Mouse (Mus musculus): ENCODE data around the gene Cln5. TPM values are rescaled to one million over a fixed set of nuclear protein-coding genes. Genes with fewer than 3 reads are reported as not detected.
A peak's percentile ranks its signal among the peaks of the same experiment; 100 is the strongest.

Cln5 gene
- polyA plus RNA-seq (2014; fragmentation: Nextera tagmentation; extraction: Ambion mirVana) = 30.9 and 34.4 TPM in 2 replicates

- Histone ChIP-seq H3K27me3 (replicated peaks; ENCODE audit: control insufficient read depth, insufficient read depth, low read length) (no peaks in the 10 kb centered on the region), H3K27ac (ENCODE audit: low read depth) (peak within 1 kb of the TSS; percentile 78), H3K9ac (ENCODE audit: low read length) (peak within 1 kb of the TSS; percentile 68), H3K4me1 (replicated peaks; ENCODE audit: control insufficient read depth, insufficient read depth, low read length) (no peaks in the 10 kb centered on the region), H3K9me3 (ENCODE audit: control insufficient read depth, low read length) (no peaks in the 10 kb centered on the region), H3K4me3 (ENCODE audit: low read depth, low read length) (peak within 1 kb of the TSS; percentile 67), H3K4me2 (ENCODE audit: low read length) (peak within 1 kb of the TSS; percentile 93), H3K36me3 (ENCODE audit: control insufficient read depth, insufficient read depth, low read length) (peaks cover 19% of the 10 kb centered on the region)
- DNase-seq (ENCODE audit: low spot score) (peak; percentile 92), ATAC-seq (replicated peaks; ENCODE audit: low FRiP score, low TSS enrichment, low read depth) (peak; percentile 97)
- WGBS = under 1% methylated on average over 64 of the region's 65 CpGs
These were observed at the start of gene Cln5 for GRCm38 (mm10) chr14:103069864-103070611. Gene Cln5 (plus strand): TSS chr14:103070216.

- Histone ChIP-seq H3K4me3 (ENCODE audit: low read depth, low read length) (no peak overlapping the region), H3K36me3 (ENCODE audit: control insufficient read depth, insufficient read depth, low read length) (no peaks in the 10 kb centered on the region), H3K9me3 (ENCODE audit: control insufficient read depth, low read length) (no peaks in the 10 kb centered on the region), H3K4me2 (ENCODE audit: low read length) (no peak overlapping the region), H3K27ac (ENCODE audit: low read depth) (no peak overlapping the region), H3K4me1 (replicated peaks; ENCODE audit: control insufficient read depth, insufficient read depth, low read length) (no peaks in the 10 kb centered on the region), H3K27me3 (replicated peaks; ENCODE audit: control insufficient read depth, insufficient read depth, low read length) (no peaks in the 10 kb centered on the region), H3K9ac (ENCODE audit: low read length) (no peak overlapping the region)
- WGBS = 84% methylated on average over 2 of the region's 2 CpGs
- no peak for ATAC-seq (replicated peaks; ENCODE audit: low FRiP score, low TSS enrichment, low read depth)
- DNase-seq (ENCODE audit: low spot score) = no peak
These were observed 40.8 kb upstream of the Cln5 start for GRCm38 (mm10) chr14:103029203-103029602.

GRCm38 (mm10) chr14:103033271-103033823 is 36.7 kb upstream of the Cln5 start:
- 58% methylated on average over 10 of the region's 10 CpGs for WGBS
- Histone ChIP-seq H3K4me2 (ENCODE audit: low read length) (no peak overlapping the region), H3K27ac (ENCODE audit: low read depth) (no peak overlapping the region), H3K4me3 (ENCODE audit: low read depth, low read length) (no peak overlapping the region), H3K36me3 (ENCODE audit: control insufficient read depth, insufficient read depth, low read length) (no peaks in the 10 kb centered on the region), H3K27me3 (replicated peaks; ENCODE audit: control insufficient read depth, insufficient read depth, low read length) (no peaks in the 10 kb centered on the region), H3K9ac (ENCODE audit: low read length) (no peak overlapping the region), H3K9me3 (ENCODE audit: control insufficient read depth, low read length) (no peaks in the 10 kb centered on the region), H3K4me1 (replicated peaks; ENCODE audit: control insufficient read depth, insufficient read depth, low read length) (no peaks in the 10 kb centered on the region)
- ATAC-seq (replicated peaks; ENCODE audit: low FRiP score, low TSS enrichment, low read depth) (no peak), DNase-seq (ENCODE audit: low spot score) (no peak)

GRCm38 (mm10) chr14:103034076-103034475 is 35.9 kb upstream of the Cln5 start:
- H3K4me1 ChIP-seq (replicated peaks; ENCODE audit: control insufficient read depth, insufficient read depth, low read length) = no peaks in the 10 kb centered on the region
- H3K4me2 ChIP-seq (ENCODE audit: low read length) = no peak overlapping the region
- no peak overlapping the region for H3K9ac ChIP-seq (ENCODE audit: low read length)
- no peak overlapping the region for H3K4me3 ChIP-seq (ENCODE audit: low read depth, low read length)
- no peaks in the 10 kb centered on the region for H3K27me3 ChIP-seq (replicated peaks; ENCODE audit: control insufficient read depth, insufficient read depth, low read length)
- no peaks in the 10 kb centered on the region for H3K9me3 ChIP-seq (ENCODE audit: control insufficient read depth, low read length)
- H3K27ac ChIP-seq (ENCODE audit: low read depth) = no peak overlapping the region
- WGBS = 80% methylated on average over 9 of the region's 9 CpGs
- no peaks in the 10 kb centered on the region for H3K36me3 ChIP-seq (ENCODE audit: control insufficient read depth, insufficient read depth, low read length)
- ATAC-seq (replicated peaks; ENCODE audit: low FRiP score, low TSS enrichment, low read depth) = no peak
- DNase-seq (ENCODE audit: low spot score) = no peak

GRCm38 (mm10) chr14:103037016-103037415 is 33.0 kb upstream of the Cln5 start:
- Histone ChIP-seq H3K4me1 (replicated peaks; ENCODE audit: control insufficient read depth, insufficient read depth, low read length) (no peaks in the 10 kb centered on the region), H3K9ac (ENCODE audit: low read length) (no peak overlapping the region), H3K9me3 (ENCODE audit: control insufficient read depth, low read length) (no peaks in the 10 kb centered on the region), H3K36me3 (ENCODE audit: control insufficient read depth, insufficient read depth, low read length) (no peaks in the 10 kb centered on the region), H3K27ac (ENCODE audit: low read depth) (no peak overlapping the region), H3K4me3 (ENCODE audit: low read depth, low read length) (no peak overlapping the region), H3K4me2 (ENCODE audit: low read length) (no peak overlapping the region), H3K27me3 (replicated peaks; ENCODE audit: control insufficient read depth, insufficient read depth, low read length) (no peaks in the 10 kb centered on the region)
- 87% methylated on average over 3 of the region's 3 CpGs for WGBS
- DNase-seq (ENCODE audit: low spot score) = no peak
- no peak for ATAC-seq (replicated peaks; ENCODE audit: low FRiP score, low TSS enrichment, low read depth)

GRCm38 (mm10) chr14:103046677-103047076 is 23.3 kb upstream of the Cln5 start, which contains the start of gene Acod1:
Gene Acod1 (plus strand): TSS chr14:103046977.
- 80% methylated on average over 2 of the region's 2 CpGs for WGBS
- no peak for DNase-seq (ENCODE audit: low spot score)
- H3K4me3 ChIP-seq (ENCODE audit: low read depth, low read length) = no peak within 1 kb of the TSS
- no peaks in the 10 kb centered on the region for H3K27me3 ChIP-seq (replicated peaks; ENCODE audit: control insufficient read depth, insufficient read depth, low read length)
- no peak within 1 kb of the TSS for H3K27ac ChIP-seq (ENCODE audit: low read depth)
- H3K36me3 ChIP-seq (ENCODE audit: control insufficient read depth, insufficient read depth, low read length) = no peaks in the 10 kb centered on the region
- H3K9ac ChIP-seq (ENCODE audit: low read length) = no peak within 1 kb of the TSS
- no peak within 1 kb of the TSS for H3K4me2 ChIP-seq (ENCODE audit: low read length)
- no peaks in the 10 kb centered on the region for H3K4me1 ChIP-seq (replicated peaks; ENCODE audit: control insufficient read depth, insufficient read depth, low read length)
- ATAC-seq (replicated peaks; ENCODE audit: low FRiP score, low TSS enrichment, low read depth) = no peak
- no peaks in the 10 kb centered on the region for H3K9me3 ChIP-seq (ENCODE audit: control insufficient read depth, low read length)

- H3K4me1 ChIP-seq (replicated peaks; ENCODE audit: control insufficient read depth, insufficient read depth, low read length) = no peaks in the 10 kb centered on the region
- no peaks in the 10 kb centered on the region for H3K9me3 ChIP-seq (ENCODE audit: control insufficient read depth, low read length)
- no peak overlapping the region for H3K4me2 ChIP-seq (ENCODE audit: low read length)
- H3K27ac ChIP-seq (ENCODE audit: low read depth) = no peak overlapping the region
- H3K9ac ChIP-seq (ENCODE audit: low read length) = no peak overlapping the region
- ATAC-seq (replicated peaks; ENCODE audit: low FRiP score, low TSS enrichment, low read depth) = no peak
- H3K27me3 ChIP-seq (replicated peaks; ENCODE audit: control insufficient read depth, insufficient read depth, low read length) = no peaks in the 10 kb centered on the region
- no peaks in the 10 kb centered on the region for H3K36me3 ChIP-seq (ENCODE audit: control insufficient read depth, insufficient read depth, low read length)
- no peak overlapping the region for H3K4me3 ChIP-seq (ENCODE audit: low read depth, low read length)
- WGBS = 80% methylated on average over 11 of the region's 11 CpGs
- no peak for DNase-seq (ENCODE audit: low spot score)
These were observed 21.5 kb upstream of the Cln5 start for GRCm38 (mm10) chr14:103048292-103049086.

- Histone ChIP-seq H3K27ac (ENCODE audit: low read depth) (no peak overlapping the region), H3K4me3 (ENCODE audit: low read depth, low read length) (no peak overlapping the region), H3K4me1 (replicated peaks; ENCODE audit: control insufficient read depth, insufficient read depth, low read length) (no peaks in the 10 kb centered on the region), H3K9me3 (ENCODE audit: control insufficient read depth, low read length) (no peaks in the 10 kb centered on the region), H3K27me3 (replicated peaks; ENCODE audit: control insufficient read depth, insufficient read depth, low read length) (no peaks in the 10 kb centered on the region), H3K36me3 (ENCODE audit: control insufficient read depth, insufficient read depth, low read length) (no peaks in the 10 kb centered on the region), H3K4me2 (ENCODE audit: low read length) (no peak overlapping the region), H3K9ac (ENCODE audit: low read length) (no peak overlapping the region)
- ATAC-seq (replicated peaks; ENCODE audit: low FRiP score, low TSS enrichment, low read depth) (peak; percentile 75; the same call in 1 of the 2 replicates), DNase-seq (ENCODE audit: low spot score) (peak; percentile 73)
- WGBS = 36% methylated on average over 8 of the region's 8 CpGs
These were observed 18.8 kb upstream of the Cln5 start for GRCm38 (mm10) chr14:103051159-103051769.
